Mouse (Mus musculus): ENCODE measurements around the gene S100a10.

DNA sequence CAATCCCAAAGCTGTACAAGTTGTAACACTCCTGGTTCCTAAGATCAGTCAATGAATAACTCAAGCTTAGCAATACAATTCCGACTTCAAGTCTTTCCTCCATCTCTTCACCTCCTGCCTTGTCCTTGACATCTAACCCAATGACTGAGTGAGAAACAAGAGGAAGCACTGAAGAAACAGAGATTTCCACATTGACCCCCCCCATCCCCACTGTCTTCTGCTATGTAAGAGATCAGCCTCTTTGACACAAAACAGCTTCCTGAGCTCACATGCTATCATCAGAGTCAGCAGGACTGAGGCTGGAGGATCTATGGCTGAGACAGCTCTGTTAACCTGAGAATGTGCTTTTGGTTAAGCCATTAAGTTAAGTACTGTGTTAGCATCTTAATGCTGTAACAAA lies 43.8 kb upstream of the S100a10 start:
- no peak for TF ChIP-seq POLR2A (IDR thresholded peaks at IDR 0.05; ENCODE audit: control insufficient read depth, extremely low read depth, insufficient read depth, low read length, poor library complexity)
- TF ChIP-seq CTCF (IDR thresholded peaks at IDR 0.05; ENCODE audit: borderline replicate concordance, control insufficient read depth, extremely low read depth, insufficient read depth, low read length, poor library complexity) = no peak

All from thymus, adult 2 months (tissue).